Mouse (Mus musculus) cortical plate, adult 2 months (tissue): ENCODE measurements around the gene Hvcn1. TPM values are rescaled to one million over a fixed set of nuclear protein-coding genes. Genes with fewer than 3 reads are reported as not detected.

ENCODE experiments used
- H3K27ac ChIP-seq: fragments of 200-500 bp; 2 replicates; pipeline ENCODE4 v1.5.1; 2012; ENCODE audit warnings: low read length, control low read depth, inconsistent platforms; ENCODE audit not compliant: insufficient read depth
- H3K4me1 ChIP-seq: fragments of 200-500 bp; 2 replicates; pipeline ENCODE4 v1.6.1; 2011; ENCODE audit warnings: low read length; ENCODE audit not compliant: control insufficient read depth, insufficient read depth
- H3K4me3 ChIP-seq: fragments of 200-500 bp; 2 replicates; pipeline ENCODE4 v1.5.1; 2011; ENCODE audit warnings: mild to moderate bottlenecking, low read length, control low read depth; ENCODE audit not compliant: insufficient read depth
- CTCF ChIP-seq: fragments of 200-500 bp; IDR thresholded peaks from 2 replicates; pipeline ENCODE4 v1.5.1; 2011; ENCODE audit warnings: mild to moderate bottlenecking, control low read depth, low read length; ENCODE audit not compliant: insufficient read depth; ENCODE audit errors: extremely low read depth
- POLR2A ChIP-seq: fragments of 200-500 bp; IDR thresholded peaks from 2 replicates; pipeline ENCODE4 v1.6.1; 2011; ENCODE audit warnings: mild to moderate bottlenecking, low read length, control low read depth; ENCODE audit not compliant: insufficient read depth; ENCODE audit errors: extremely low read depth
- polyA plus RNA-seq: library from polyadenylated mRNA; depleted of rRNA; stranded (reverse); fragments of >200 nt; gene quantifications from 2 replicates; pipeline ENCODE4 v1.2.3, GENCODE M21; 2012

Hvcn1 gene
- polyA plus RNA-seq, 1 experiment: 3.6 TPM

- TF ChIP-seq POLR2A (no peak), CTCF (no peak)
- Histone ChIP-seq H3K27ac (no peak overlapping the region), H3K4me1 (no peaks in the 10 kb centered on the region), H3K4me3 (no peak overlapping the region)
Observed at GRCm38 (mm10) chr5:122218928-122219327, 12.3 kb downstream of the Hvcn1 start.

DNA sequence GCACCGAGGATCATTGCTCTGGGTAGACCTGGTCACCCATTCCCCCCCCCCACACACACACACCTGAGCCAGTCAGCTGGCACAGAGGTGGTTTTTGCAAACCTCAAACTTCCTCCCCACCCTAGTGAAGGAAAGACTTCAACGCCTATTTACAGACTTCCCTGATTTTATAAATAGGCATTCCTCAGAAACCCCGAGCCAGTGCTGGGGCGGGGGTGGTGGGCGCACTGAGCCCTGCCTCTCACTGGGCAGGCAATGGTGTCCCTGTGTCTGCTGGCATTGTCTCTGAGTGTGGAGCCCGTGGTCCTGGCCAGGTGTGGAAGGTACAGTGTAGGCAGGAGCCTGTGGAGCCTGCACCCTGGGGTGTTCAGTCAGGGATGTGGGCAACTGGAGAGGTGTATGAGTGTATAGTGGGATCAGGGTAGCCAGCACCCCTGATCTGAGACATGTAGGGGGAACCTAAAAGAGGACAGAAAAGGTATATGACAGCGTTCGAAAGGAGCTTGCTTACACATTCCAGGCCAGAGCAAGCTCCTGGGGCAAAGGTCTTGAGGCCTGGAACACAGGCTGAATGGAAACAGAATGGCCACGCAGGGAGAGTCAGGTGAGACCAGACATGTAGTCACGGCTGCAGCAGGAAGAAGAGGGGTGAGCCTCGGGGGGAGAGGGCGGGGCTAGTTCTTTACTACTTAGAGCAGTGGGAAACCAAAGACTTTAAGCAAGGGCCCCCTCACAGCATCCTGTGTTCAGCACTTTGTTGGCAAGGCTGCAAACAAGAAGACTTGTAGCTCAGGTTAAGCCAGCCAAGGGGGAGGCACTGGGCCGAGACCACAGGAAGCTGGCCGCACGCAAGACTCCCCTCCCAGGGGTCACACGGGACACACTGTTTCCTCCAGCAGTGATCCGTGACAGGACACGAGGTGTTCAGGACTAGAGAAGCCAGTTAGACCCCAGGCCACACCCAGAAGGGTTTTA lies 13.3 kb downstream of the Hvcn1 start:
- Histone ChIP-seq H3K27ac (no peak overlapping the region), H3K4me1 (no peaks in the 10 kb centered on the region), H3K4me3 (no peak overlapping the region)
- TF ChIP-seq CTCF: no peak
- no peak for TF ChIP-seq POLR2A

DNA sequence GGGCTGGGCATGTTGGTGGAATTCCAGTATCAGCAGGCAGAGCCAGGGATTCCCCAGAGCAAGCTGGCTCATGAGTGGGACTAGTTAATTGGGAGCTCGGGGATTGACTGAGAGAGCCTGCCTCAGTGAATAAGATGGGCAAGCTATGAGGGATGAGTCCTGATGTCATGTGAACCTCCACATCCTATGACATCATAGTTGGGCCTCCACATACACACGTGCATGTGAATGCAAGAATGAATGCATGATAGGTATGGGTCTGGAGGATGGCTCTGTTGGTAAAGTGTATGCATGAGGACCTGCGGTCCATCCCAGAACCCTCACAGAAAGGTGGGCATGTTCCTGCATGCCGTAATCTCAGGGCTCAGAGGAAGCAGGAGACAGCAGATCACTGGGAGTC lies 14.5 kb downstream of the Hvcn1 start:
- TF ChIP-seq CTCF (no peak), POLR2A (no peak)
- H3K27ac ChIP-seq: no peak overlapping the region
- no peaks in the 10 kb centered on the region for H3K4me1 ChIP-seq
- no peak overlapping the region for H3K4me3 ChIP-seq

DNA sequence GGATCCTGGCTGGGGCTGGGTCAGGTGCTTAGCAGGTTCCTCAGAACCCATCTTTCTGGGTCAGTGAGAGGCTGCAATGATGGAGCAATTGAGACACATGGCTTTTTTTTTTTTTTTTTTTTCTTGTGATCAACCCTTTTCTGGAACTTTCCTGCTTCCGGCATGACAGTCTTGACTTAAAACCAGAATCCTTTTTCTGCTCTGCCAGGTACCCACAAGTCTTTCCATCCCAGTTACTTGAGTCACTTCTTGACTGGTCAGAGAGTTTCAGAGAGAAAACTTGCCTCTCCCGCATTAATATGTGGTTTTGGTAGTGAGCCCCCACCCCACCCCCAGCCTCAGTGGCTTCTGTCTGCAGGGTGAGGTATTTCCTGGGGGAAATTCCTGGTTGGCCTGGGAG lies 17.7 kb downstream of the Hvcn1 start:
- no peak overlapping the region for H3K4me3 ChIP-seq
- H3K27ac ChIP-seq: no peak overlapping the region
- TF ChIP-seq POLR2A: no peak
- no peak for TF ChIP-seq CTCF
- H3K4me1 ChIP-seq: no peaks in the 10 kb centered on the region

DNA sequence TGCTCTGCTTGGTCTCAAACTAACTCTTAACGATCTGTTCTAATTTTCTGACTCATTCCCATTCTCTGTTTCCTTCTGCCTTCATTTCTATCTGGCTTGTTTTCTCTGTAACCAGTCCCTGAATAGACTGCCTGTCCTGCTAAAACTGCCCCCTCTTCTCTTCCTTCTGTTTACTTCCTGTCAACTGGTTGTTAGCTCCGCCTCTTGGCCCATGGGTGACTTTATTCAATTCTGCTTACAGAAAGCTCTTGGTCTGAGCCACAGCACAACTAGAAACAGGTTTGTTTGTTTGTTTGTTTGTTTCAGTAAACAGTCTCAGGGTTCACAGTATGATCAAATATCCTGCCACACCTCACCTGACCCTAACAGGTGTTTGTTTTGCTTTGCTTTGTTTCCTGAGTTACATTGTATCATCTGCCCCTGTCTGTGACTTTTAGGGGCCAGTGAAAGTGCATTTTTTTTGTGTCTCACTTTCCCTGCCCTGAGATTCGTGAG lies 21.7 kb downstream of the Hvcn1 start:
- TF ChIP-seq CTCF (no peak), POLR2A (no peak)
- Histone ChIP-seq H3K4me3 (no peak overlapping the region), H3K4me1 (no peaks in the 10 kb centered on the region), H3K27ac (no peak overlapping the region)

DNA sequence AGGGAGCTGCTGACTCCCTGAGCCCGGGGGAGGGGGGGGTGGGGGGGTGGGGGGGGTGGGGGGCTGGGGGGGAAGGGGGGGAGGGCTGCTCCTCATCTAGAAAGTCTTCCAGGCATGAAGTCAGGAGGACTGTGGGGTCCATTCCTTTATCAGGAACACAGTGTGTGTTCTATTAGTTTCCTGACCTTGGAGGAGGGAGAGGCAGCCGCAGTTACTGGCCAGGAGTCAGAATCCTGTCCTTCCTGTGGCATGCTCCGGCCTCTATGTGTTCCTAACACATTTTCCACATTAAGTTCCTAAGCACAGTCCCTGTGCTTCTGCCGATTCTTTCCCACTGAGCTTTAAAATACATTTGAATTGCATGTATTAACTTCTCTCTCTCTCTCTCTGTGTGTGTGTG lies 22.2 kb downstream of the Hvcn1 start:
- TF ChIP-seq CTCF (no peak), POLR2A (no peak)
- H3K27ac ChIP-seq: no peak overlapping the region
- no peaks in the 10 kb centered on the region for H3K4me1 ChIP-seq
- no peak overlapping the region for H3K4me3 ChIP-seq

DNA sequence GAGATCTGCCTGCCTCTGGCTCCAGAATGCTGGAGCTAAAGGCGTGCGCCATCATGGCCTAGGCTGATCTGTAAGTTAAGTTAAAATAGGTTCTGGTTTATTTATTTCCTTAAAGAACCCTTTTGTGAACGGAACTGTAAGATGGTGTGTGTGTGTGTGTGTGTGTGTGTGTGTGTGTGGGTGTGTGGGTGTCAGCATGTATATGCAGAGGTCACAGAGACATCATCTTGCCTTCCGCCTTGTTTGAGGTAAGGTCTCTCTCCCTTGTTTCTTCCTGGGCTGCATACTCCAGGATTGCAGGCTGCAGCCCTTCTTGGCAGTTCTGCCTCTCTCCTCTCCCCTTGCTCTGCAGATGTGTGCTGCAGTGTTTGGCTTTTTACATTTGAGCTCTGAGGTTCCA lies 24.2 kb downstream of the Hvcn1 start:
- no peaks in the 10 kb centered on the region for H3K4me1 ChIP-seq
- TF ChIP-seq POLR2A (no peak), CTCF (no peak)
- H3K4me3 ChIP-seq: no peak overlapping the region
- H3K27ac ChIP-seq: no peak overlapping the region

DNA sequence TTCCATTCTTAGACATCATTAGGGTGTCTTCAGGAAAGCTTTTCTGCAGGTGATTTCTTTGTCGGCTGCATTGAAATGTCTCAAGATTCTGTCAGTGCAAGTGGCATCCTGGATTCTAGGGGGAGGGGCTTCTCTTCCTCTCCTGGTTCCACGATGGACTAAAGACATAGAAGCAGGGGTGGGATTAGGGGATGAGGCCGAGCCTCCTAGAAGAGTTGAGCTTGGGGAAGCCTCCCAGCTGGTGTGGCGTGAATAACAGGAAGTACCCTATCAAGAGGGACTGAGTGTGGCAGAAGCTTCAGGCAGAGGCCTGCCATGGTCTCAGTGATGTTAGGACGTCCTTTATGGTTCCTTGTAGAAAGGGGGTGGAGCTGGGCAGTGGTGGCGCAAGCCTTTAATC lies 24.8 kb downstream of the Hvcn1 start:
- no peaks in the 10 kb centered on the region for H3K4me1 ChIP-seq
- TF ChIP-seq POLR2A (no peak), CTCF (no peak)
- H3K4me3 ChIP-seq: no peak overlapping the region
- H3K27ac ChIP-seq: no peak overlapping the region

DNA sequence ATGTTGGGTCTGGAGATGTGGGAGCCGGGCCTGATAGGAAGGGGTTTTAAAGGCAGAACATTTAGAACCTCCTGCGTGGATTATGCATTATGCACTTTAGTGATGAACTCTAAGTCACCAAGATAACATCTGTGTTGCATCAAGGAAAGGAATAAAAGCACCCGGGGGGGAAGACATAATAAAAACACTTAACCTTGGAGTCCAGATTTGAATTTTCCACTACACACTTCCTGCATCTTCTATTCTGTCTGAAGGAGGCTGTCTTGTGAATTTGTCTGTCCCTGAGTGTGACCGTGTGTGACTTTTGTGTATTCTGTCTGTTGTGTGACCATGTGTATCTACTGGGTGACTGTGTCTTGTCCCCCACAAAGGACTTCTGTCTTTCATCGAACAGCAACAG lies 25.4 kb downstream of the Hvcn1 start:
- TF ChIP-seq POLR2A (no peak), CTCF (no peak)
- H3K4me1 ChIP-seq: no peaks in the 10 kb centered on the region
- H3K4me3 ChIP-seq: no peak overlapping the region
- no peak overlapping the region for H3K27ac ChIP-seq

GRCm38 (mm10) chr5:122233077-122233581 lies 26.5 kb downstream of the Hvcn1 start:
- no peak overlapping the region for H3K27ac ChIP-seq
- no peaks in the 10 kb centered on the region for H3K4me1 ChIP-seq
- TF ChIP-seq POLR2A: no peak
- TF ChIP-seq CTCF: no peak

More at GRCm38 (mm10) chr5:122233077-122233581, 26.5 kb downstream of the Hvcn1 start:
- no peak overlapping the region for H3K4me3 ChIP-seq
